Mouse (Mus musculus): Measurements from ENCODE around the gene Hhip. TPM values are rescaled to one million over a fixed set of nuclear protein-coding genes. Genes with fewer than 3 reads are reported as not detected.

Gene Hhip
- polyA plus RNA-seq, 1 experiment from 2014 or later = 3.2 TPM

DNA sequence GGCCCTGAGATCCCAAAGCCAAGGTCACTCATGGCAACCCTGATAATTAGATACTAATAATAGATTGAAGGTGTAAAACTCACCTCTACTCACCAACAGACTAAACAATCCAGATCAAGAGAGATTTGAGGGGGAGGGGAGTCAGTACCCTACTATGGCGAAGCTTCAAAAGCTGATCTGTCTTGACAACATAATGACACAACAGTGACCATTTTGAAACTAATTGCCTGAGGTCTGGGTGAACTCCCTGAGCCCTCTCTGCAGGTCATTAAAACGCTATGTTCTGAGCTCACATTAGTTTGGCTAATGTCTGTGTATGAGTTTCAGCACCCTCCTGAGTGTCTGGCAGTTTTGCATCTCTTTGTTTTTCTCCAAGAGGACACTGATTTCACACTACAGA is 72.9 kb downstream of the Hhip start:
- H3K4me3 ChIP-seq (replicated peaks) = no peak overlapping the region
- H3K4me1 ChIP-seq = no peaks in the 10 kb centered on the region
- no peaks in the 10 kb centered on the region for H3K36me3 ChIP-seq (replicated peaks)
- no peaks in the 10 kb centered on the region for H3K27me3 ChIP-seq
- H3K4me2 ChIP-seq = no peak overlapping the region
- ATAC-seq (ENCODE audit: low FRiP score) = no peak
- no peaks in the 10 kb centered on the region for H3K9me3 ChIP-seq
- H3K27ac ChIP-seq = no peak overlapping the region
- no peak overlapping the region for H3K9ac ChIP-seq
- WGBS = 35% methylated on average over 2 of the region's 2 CpGs

GRCm38 (mm10) chr8:79982144-79982543 is 75.7 kb downstream of the Hhip start:
- Histone ChIP-seq H3K27ac (no peak overlapping the region), H3K4me1 (no peaks in the 10 kb centered on the region), H3K27me3 (no peaks in the 10 kb centered on the region), H3K36me3 (replicated peaks) (no peaks in the 10 kb centered on the region), H3K9ac (no peak overlapping the region), H3K4me3 (replicated peaks) (no peak overlapping the region), H3K4me2 (no peak overlapping the region), H3K9me3 (no peaks in the 10 kb centered on the region)
- WGBS = 77% methylated on average over 4 of the region's 4 CpGs
- no peak for ATAC-seq (ENCODE audit: low FRiP score)

- 37% methylated on average over 6 of the region's 6 CpGs for WGBS
- H3K36me3 ChIP-seq (replicated peaks) = no peaks in the 10 kb centered on the region
- peak; percentile 49 for ATAC-seq (ENCODE audit: low FRiP score)
- H3K4me2 ChIP-seq = no peak overlapping the region
- H3K4me1 ChIP-seq = peaks cover 2% of the 10 kb centered on the region; the same call in 1 of the 2 replicates
- H3K9me3 ChIP-seq = no peaks in the 10 kb centered on the region
- no peaks in the 10 kb centered on the region for H3K27me3 ChIP-seq
- H3K4me3 ChIP-seq (replicated peaks) = no peak overlapping the region
- no peak overlapping the region for H3K27ac ChIP-seq
- no peak overlapping the region for H3K9ac ChIP-seq
Observed at GRCm38 (mm10) chr8:79966159-79966558, 91.6 kb downstream of the Hhip start.

DNA sequence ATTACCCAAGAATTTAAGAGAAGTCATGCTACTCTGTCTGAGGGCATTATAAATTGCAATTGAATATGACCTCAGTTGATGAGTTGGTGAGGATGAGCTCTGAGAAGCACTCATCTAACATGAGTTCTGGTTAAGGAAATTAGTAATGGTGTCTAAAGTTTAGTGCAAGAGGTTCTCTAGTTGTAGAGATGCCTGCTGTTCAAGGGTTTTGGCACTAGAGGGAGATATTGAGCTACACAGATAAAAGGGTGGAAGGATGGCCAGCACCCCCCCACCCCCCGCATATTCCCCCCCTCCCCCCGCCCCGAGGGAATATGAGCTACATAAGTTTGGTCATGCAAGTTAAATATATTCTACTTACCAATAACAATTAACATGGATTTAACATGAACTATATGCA is 104.9 kb downstream of the Hhip start:
- no peaks in the 10 kb centered on the region for H3K9me3 ChIP-seq
- no peaks in the 10 kb centered on the region for H3K36me3 ChIP-seq (replicated peaks)
- no peaks in the 10 kb centered on the region for H3K4me1 ChIP-seq
- no peak overlapping the region for H3K9ac ChIP-seq
- no peak overlapping the region for H3K4me3 ChIP-seq (replicated peaks)
- no peak overlapping the region for H3K4me2 ChIP-seq
- ATAC-seq (ENCODE audit: low FRiP score) = no peak
- no peak overlapping the region for H3K27ac ChIP-seq
- H3K27me3 ChIP-seq = 0 out of 2 replicates have a peak, but pooled peaks cover 3% of the 10 kb centered on the region
- 33% methylated on average over 3 of the region's 3 CpGs for WGBS

DNA sequence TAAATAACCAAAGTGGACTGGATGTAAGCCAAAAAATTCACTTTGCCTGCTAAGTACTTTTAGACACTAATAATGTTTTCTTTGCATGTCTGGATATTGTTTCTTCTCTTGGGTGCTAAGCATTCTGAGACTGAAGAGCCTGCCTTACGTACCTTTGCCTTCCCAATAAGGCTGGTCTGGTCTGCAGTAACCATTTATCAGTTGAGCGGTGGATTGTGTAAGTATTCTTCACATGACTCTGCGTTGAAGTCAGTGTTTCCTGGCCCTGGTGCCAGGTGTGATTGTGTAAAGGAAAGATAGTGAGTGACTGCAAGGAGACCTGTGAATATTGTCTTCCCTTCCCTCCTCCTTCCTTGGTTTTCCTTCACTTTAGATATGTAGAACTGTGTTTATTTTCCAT is 107.4 kb downstream of the Hhip start:
- Histone ChIP-seq H3K9me3 (no peaks in the 10 kb centered on the region), H3K36me3 (replicated peaks) (no peaks in the 10 kb centered on the region), H3K4me3 (replicated peaks) (no peak overlapping the region), H3K4me2 (no peak overlapping the region), H3K27me3 (0 out of 2 replicates have a peak, but pooled peaks cover 3% of the 10 kb centered on the region), H3K4me1 (no peaks in the 10 kb centered on the region), H3K9ac (no peak overlapping the region), H3K27ac (no peak overlapping the region)
- ATAC-seq (ENCODE audit: low FRiP score) = no peak
- 87% methylated on average over 3 of the region's 3 CpGs for whole genome bisulfite sequencing

DNA sequence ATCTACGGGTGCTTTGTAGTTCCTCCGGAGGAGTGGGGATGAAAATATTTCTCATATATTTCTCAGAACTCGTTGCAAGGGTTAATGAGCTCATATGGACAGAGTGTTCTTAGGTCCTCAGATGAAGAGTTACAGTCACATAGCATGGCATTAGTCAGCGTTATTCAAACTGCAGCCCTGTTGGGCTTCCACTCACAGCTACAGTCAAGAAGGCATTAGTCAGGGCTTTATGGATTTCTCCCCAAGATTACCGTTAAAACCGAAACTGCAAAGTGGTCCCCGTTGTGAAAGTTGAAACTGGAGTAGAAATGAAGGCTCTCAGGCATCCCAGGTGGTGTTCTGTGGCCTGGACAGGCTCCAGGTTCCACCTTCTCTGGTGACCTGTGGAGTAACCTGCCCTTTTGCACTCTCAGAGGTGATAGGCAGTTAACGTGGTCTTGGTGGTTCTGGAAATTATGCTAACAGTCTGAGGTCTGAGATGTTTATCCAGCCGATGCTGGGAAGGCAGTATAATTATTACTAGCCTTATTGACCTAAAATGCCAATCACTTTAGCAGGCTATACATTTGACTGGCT is 112.2 kb downstream of the Hhip start:
- Histone ChIP-seq H3K4me2 (no peak overlapping the region), H3K4me1 (no peaks in the 10 kb centered on the region), H3K27ac (no peak overlapping the region), H3K9ac (no peak overlapping the region), H3K27me3 (no peaks in the 10 kb centered on the region), H3K9me3 (no peaks in the 10 kb centered on the region), H3K36me3 (replicated peaks) (no peaks in the 10 kb centered on the region), H3K4me3 (replicated peaks) (no peak overlapping the region)
- 87% methylated on average over 9 of the region's 9 CpGs for WGBS
- no peak for ATAC-seq (ENCODE audit: low FRiP score)

- Histone ChIP-seq H3K36me3 (replicated peaks) (no peaks in the 10 kb centered on the region), H3K4me3 (replicated peaks) (no peak overlapping the region), H3K9me3 (no peaks in the 10 kb centered on the region), H3K9ac (no peak overlapping the region), H3K4me2 (no peak overlapping the region), H3K27me3 (no peaks in the 10 kb centered on the region), H3K4me1 (peaks cover 2% of the 10 kb centered on the region; the same call in 1 of the 2 replicates), H3K27ac (no peak overlapping the region)
- 98% methylated on average over 5 of the region's 5 CpGs for WGBS
- no peak for ATAC-seq (ENCODE audit: low FRiP score)
Observed at GRCm38 (mm10) chr8:79941070-79941469, 116.7 kb downstream of the Hhip start.

- ATAC-seq (ENCODE audit: low FRiP score) = no peak
- H3K4me1 ChIP-seq = peaks cover 2% of the 10 kb centered on the region; the same call in 1 of the 2 replicates
- no peak overlapping the region for H3K9ac ChIP-seq
- H3K9me3 ChIP-seq = no peaks in the 10 kb centered on the region
- no peak overlapping the region for H3K27ac ChIP-seq
- no peak overlapping the region for H3K4me2 ChIP-seq
- H3K27me3 ChIP-seq = no peaks in the 10 kb centered on the region
- H3K36me3 ChIP-seq (replicated peaks) = no peaks in the 10 kb centered on the region
- H3K4me3 ChIP-seq (replicated peaks) = no peak overlapping the region
- 57% methylated on average over 9 of the region's 9 CpGs for WGBS
Observed at GRCm38 (mm10) chr8:79936856-79937445, 120.9 kb downstream of the Hhip start.

DNA sequence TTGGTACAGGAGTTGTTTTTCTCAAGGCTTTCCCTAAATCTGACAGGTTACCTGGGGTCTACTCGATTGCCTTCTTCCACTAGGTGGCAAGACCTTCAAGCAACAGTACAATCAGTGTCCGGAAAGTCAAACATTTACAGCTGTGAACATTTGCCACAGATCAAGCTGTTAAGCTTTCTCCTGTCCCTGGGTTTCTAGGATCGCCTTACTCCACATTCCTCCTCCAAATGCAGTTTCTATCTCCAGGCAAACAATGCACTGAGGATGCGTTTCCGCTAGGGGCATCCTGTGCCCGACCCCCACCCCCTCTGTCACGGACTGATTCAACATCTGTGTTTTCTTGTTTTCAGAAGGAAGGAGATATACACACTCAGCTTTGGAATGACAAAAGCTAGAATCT is 122.0 kb downstream of the Hhip start:
- Histone ChIP-seq H3K9ac (no peak overlapping the region), H3K27ac (no peak overlapping the region), H3K4me3 (replicated peaks) (no peak overlapping the region), H3K4me2 (no peak overlapping the region), H3K36me3 (replicated peaks) (no peaks in the 10 kb centered on the region), H3K9me3 (no peaks in the 10 kb centered on the region), H3K27me3 (no peaks in the 10 kb centered on the region), H3K4me1 (peaks cover 2% of the 10 kb centered on the region; the same call in 1 of the 2 replicates)
- 46% methylated on average over 7 of the region's 7 CpGs for WGBS
- ATAC-seq (ENCODE audit: low FRiP score) = no peak

- no peaks in the 10 kb centered on the region for H3K9me3 ChIP-seq
- no peaks in the 10 kb centered on the region for H3K4me1 ChIP-seq
- no peak overlapping the region for H3K9ac ChIP-seq
- no peak overlapping the region for H3K4me3 ChIP-seq (replicated peaks)
- no peak overlapping the region for H3K27ac ChIP-seq
- no peak for ATAC-seq (ENCODE audit: low FRiP score)
- no peaks in the 10 kb centered on the region for H3K27me3 ChIP-seq
- H3K36me3 ChIP-seq (replicated peaks) = no peaks in the 10 kb centered on the region
- no peak overlapping the region for H3K4me2 ChIP-seq
- WGBS = 82% methylated on average over 4 of the region's 4 CpGs
Observed at GRCm38 (mm10) chr8:79929202-79929601, 128.6 kb downstream of the Hhip start.

DNA sequence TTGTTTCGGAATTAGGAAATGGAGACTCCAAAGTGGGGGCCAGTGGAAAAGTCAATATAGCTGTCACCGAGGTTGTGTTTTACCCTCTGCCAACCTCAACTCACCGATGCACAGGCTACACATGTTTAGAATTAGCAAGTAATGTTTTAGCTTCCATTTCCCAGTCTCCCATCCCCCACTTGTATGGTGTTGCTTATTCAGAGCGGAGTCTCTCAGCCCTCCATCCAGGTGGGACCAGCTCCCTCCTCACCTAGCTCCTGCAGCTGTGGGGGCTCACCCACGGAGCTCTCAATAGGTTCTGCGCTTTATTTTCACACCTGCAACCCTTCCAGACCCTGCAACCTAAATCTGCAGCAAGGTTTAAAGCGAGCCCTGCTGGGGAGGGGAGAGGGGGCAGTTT is 140.6 kb downstream of the Hhip start:
- no peak overlapping the region for H3K27ac ChIP-seq
- H3K27me3 ChIP-seq = no peaks in the 10 kb centered on the region
- no peak overlapping the region for H3K9ac ChIP-seq
- H3K4me2 ChIP-seq = no peak overlapping the region
- 76% methylated on average over 7 of the region's 7 CpGs for WGBS
- H3K4me3 ChIP-seq (replicated peaks) = no peak overlapping the region
- H3K4me1 ChIP-seq = no peaks in the 10 kb centered on the region
- no peaks in the 10 kb centered on the region for H3K36me3 ChIP-seq (replicated peaks)
- no peaks in the 10 kb centered on the region for H3K9me3 ChIP-seq
- ATAC-seq (ENCODE audit: low FRiP score) = no peak
